Mouse (Mus musculus) fat pad, adult 2 months (tissue): ENCODE measurements around the gene Rnf183.
"Not testable (repeated sequence)": the region's sequence is repeated elsewhere in the genome, so short reads cannot be mapped to it uniquely, and the experiment has no call there.

Experiments used
- DNase-seq: peaks from one replicate; pipeline ENCODE4 v3.0.0-alpha.2; 2011; ENCODE audit warnings: low read depth, low spot score; ENCODE audit errors: extremely low read depth

Rnf183 gene

GRCm38 (mm10) chr4:62435081-62435480 is at the start of gene Rnf183:
Gene Rnf183, minus strand, starts transcription at chr4:62435252.
- no peak for DNase-seq

GRCm38 (mm10) chr4:62480709-62481605 is 45.9 kb upstream of the Rnf183 start:
- no peak for DNase-seq

GRCm38 (mm10) chr4:62479937-62480708 is 45.1 kb upstream of the Rnf183 start, which contains the start of gene Bspry:
Gene Bspry, plus strand, starts transcription at chr4:62480053.
- no peak for DNase-seq

GRCm38 (mm10) chr4:62479593-62479936 is 44.5 kb upstream of the Rnf183 start:
- DNase-seq: not testable (repeated sequence)

GRCm38 (mm10) chr4:62477542-62478244 is 42.6 kb upstream of the Rnf183 start:
- DNase-seq: no peak

- no peak for DNase-seq
Observed at GRCm38 (mm10) chr4:62475793-62476192, 40.7 kb upstream of the Rnf183 start.

GRCm38 (mm10) chr4:62475131-62475530 is 40.1 kb upstream of the Rnf183 start:
- no peak for DNase-seq

- no peak for DNase-seq
Observed at GRCm38 (mm10) chr4:62472071-62472470, 37.0 kb upstream of the Rnf183 start.

- DNase-seq: no peak
Observed at GRCm38 (mm10) chr4:62470598-62471051, 35.6 kb upstream of the Rnf183 start, which contains the start of gene Wdr31. Gene Wdr31, minus strand, starts transcription at chr4:62470896.

GRCm38 (mm10) chr4:62468158-62468557 is 33.1 kb upstream of the Rnf183 start:
- no peak for DNase-seq

- DNase-seq: no peak
Observed at GRCm38 (mm10) chr4:62463124-62463523, 28.1 kb upstream of the Rnf183 start.

- DNase-seq: no peak
Observed at GRCm38 (mm10) chr4:62460348-62460747, 25.3 kb upstream of the Rnf183 start.

GRCm38 (mm10) chr4:62459081-62459480 is 24.0 kb upstream of the Rnf183 start:
- DNase-seq: no peak

GRCm38 (mm10) chr4:62454995-62455394 is 19.9 kb upstream of the Rnf183 start:
- DNase-seq: no peak

- DNase-seq: no peak
Observed at GRCm38 (mm10) chr4:62440986-62441385, 5.9 kb upstream of the Rnf183 start.

- DNase-seq: peak; percentile 88
Observed at GRCm38 (mm10) chr4:62440544-62440943, 5.5 kb upstream of the Rnf183 start.

- no peak for DNase-seq
Observed at GRCm38 (mm10) chr4:62439793-62440192, 4.7 kb upstream of the Rnf183 start.

GRCm38 (mm10) chr4:62437871-62438270 is 2.8 kb upstream of the Rnf183 start:
- DNase-seq: no peak

- no peak for DNase-seq
Observed at GRCm38 (mm10) chr4:62437256-62437778, 2.3 kb upstream of the Rnf183 start.

GRCm38 (mm10) chr4:62433939-62434870 is 847 bp downstream of the Rnf183 start:
- DNase-seq: no peak
